Mouse (Mus musculus) macrophage (primary cell): ENCODE data around the gene Ntn3. TPM values are rescaled to one million over a fixed set of nuclear protein-coding genes. Genes with fewer than 3 reads are reported as not detected.
A peak's percentile ranks its signal among the peaks of the same experiment; 100 is the strongest.

Experiments
- H3K27ac ChIP-seq: fragments of 350-480 bp; formaldehyde crosslinking; 2 replicates; pipeline ENCODE4 v1.9.0; 2021
- H3K36me3 ChIP-seq: fragments of 350-480 bp; formaldehyde crosslinking; 2 replicates; pipeline ENCODE4 v1.9.0; 2021; ENCODE audit errors: inconsistent target
- H3K4me3 ChIP-seq: fragments of 350-480 bp; formaldehyde crosslinking; 2 replicates; pipeline ENCODE4 v1.9.0; 2021; ENCODE audit errors: inconsistent target
- H3K79me2 ChIP-seq: fragments of 350-480 bp; formaldehyde crosslinking; 2 replicates; pipeline ENCODE4 v1.9.0; 2021; ENCODE audit errors: inconsistent target
- WGBS: methylation state at CpG from one replicate; pipeline ENCODE4 v1.1.7; 2026; ENCODE audit warnings: inconsistent platforms; ENCODE audit not compliant: missing documents; 5-methylcytosine and 5-hydroxymethylcytosine counted together
- polyA plus RNA-seq: library from polyadenylated mRNA; stranded (reverse); fragments of 250-400 nt; gene quantifications from 3 replicates; pipeline ENCODE4 v1.2.4, GENCODE M21; 2018; ENCODE audit warnings: inconsistent platforms
- total RNA-seq, 78 experiments: library from RNA; depleted of rRNA; stranded (reverse); fragments of 250-400 nt; gene quantifications; 1 replicate in 9 of 78; 2 replicates in 24 of 78; 3 replicates in 43 of 78; 4 replicates in 2 of 78; pipeline ENCODE4 v1.2.4; 2018; ENCODE audit warnings: inconsistent platforms in 56 of 78

The Ntn3 gene
- total RNA-seq (2018; cell fraction: chromatin; rRNA removed) = 1 to 10 TPM in 23 of 26 experiments, under 1 TPM in 3; 0.81 to 4.1 (median 1.5) TPM
- under 1 TPM in 20 of 26 experiments, not detected in 6; 0.03 to 0.24 (median 0.09) TPM for total RNA-seq (2018; cell fraction: cytosol; rRNA removed)
- total RNA-seq (2018; cell fraction: nucleus; rRNA removed) = 1 to 10 TPM in 14 of 26 experiments, under 1 TPM in 12; 0.27 to 3.3 (median 1.0) TPM
- 0.05 to 0.09 TPM in 2 of 3 replicates, not detected in the other for polyA plus RNA-seq

DNA sequence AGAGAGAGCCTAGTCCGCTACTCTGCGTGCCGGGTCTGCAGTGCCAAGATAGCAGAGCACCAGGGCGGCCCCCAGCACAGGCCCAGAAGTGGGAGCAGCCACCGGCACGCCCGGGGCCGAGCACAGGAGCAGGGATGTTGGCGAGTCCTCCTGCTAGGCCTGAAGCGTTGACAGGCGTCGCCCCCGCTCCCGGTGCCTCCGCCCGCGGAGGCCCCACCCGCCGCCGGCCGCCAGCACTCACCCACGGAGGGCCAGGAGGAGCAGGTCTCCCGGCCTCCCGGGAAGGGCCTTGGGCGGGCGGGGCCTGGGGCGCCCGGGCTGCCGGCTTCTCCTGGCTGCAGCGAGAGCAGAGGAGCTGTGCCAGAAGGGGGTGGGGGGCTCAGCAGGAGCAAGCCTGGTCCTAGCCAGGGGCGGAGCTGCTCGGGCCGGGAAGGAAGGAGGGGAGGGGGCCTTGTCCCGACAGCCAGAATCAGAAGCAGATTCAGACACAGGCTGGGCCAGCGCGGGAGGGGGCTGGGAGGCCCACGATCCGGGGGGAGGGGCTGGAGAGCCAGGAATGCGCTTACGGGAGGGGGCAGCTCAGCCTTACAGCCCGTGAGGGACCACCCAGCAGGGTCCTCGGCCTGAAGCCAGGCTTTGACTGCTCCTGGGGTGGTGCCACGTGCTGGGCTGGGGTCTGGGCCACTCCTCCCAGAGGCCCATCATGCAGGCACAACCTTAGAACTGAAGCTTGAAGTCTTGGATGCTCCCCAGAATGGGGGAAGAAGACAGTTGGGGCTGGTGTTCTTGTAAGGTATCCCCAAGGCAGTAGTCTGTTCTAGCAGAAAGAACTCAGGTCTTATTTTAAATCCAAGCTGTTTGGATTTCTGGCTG is at the start of gene Ntn3:
Gene Ntn3, minus strand, starts transcription at position 489 of the 873 bp plus-strand sequence.
- WGBS = 23% methylated on average over 37 of the region's 43 CpGs
- Histone ChIP-seq H3K79me2 (peaks cover 9% of the 10 kb centered on the region), H3K36me3 (no peaks in the 10 kb centered on the region), H3K4me3 (no peak within 1 kb of the TSS), H3K27ac (no peak within 1 kb of the TSS)

DNA sequence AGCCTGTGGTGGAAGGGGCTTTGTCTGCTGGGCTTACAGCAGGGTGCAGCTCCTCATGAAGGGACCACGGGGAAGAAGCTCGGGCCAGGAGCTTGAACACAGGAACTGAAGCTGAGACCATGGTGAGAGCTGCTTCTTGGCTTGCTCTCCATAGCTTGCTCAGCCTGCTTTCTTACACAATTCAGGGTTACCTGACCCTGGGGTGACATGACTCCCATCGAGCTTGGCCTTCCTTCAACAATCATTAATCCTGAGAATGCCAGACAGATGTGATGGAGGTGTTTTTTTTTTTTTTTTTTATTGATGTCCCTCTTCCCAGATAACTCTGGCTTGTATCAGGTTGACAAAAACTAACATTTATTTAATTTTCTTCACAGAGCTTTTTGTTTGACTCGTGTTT is 49.6 kb upstream of the Ntn3 start:
- no peaks in the 10 kb centered on the region for H3K36me3 ChIP-seq
- H3K79me2 ChIP-seq = no peaks in the 10 kb centered on the region
- H3K4me3 ChIP-seq = no peak overlapping the region
- 49% methylated on average over 3 of the region's 4 CpGs for WGBS
- no peak overlapping the region for H3K27ac ChIP-seq

DNA sequence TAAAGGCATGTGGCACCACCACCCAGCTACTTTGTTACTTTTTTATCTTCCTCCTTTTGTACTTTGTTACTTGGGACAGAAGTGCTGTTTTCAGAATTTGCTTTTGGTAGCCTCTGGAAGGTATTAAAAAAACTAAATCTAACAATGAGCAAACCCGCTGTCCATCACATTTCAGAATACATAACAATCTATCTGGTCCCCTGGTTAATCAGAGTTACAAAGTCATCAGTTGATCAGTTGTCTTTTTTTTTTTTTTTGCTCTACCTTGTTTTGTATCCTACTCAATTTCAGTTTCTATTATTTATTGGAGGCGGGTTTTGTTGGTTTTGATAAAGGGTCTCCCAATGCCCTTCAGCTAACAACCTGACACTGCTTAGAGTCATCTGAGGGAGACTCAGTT is 43.0 kb upstream of the Ntn3 start:
- no peaks in the 10 kb centered on the region for H3K36me3 ChIP-seq
- H3K27ac ChIP-seq = peak overlapping the region; percentile 89
- H3K79me2 ChIP-seq = peaks cover 35% of the 10 kb centered on the region
- 94% methylated on average over 2 of the region's 2 CpGs for WGBS
- no peak overlapping the region for H3K4me3 ChIP-seq

DNA sequence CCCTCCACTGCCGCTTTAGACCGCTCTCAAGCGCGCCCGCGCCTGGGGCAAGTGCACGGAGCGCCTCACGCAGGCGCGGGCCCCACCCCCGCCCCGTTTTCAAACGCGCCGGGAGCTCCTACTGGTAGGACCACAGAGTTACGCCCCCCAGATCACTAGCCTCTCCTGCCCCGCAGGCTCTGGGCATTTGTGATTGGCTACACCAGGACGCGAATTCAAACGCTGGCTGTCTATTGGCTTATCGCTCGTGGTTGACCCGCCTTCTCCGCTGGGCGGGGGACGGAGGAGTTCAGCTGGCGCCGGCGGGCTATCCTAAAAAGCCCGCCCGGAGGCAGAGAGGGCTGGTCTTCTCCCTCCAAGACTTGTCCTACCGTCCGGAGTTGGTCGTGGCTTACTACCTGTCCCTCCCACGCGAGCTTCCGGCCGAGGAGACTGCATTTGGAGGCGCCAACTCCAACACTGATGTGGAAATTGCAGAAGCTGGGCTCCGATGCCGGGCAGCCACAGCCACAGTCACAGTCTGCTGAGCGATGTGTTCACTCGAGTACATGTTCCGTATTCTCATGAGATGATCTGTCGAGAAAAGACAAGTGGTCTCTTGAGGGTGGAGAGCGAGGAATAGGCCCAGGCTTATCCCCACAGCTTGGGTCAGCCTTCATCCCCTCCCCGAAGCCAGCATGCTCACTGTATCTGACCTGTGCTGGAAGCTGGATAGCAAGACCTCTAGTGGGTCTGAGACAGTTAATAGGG is 42.2 kb upstream of the Ntn3 start, which contains the start of gene Ccnf:
Gene Ccnf, minus strand, starts transcription at position 165 of the 750 bp plus-strand sequence.
- Histone ChIP-seq H3K4me3 (peak within 1 kb of the TSS; percentile 86), H3K36me3 (no peaks in the 10 kb centered on the region)
- WGBS = under 1% methylated on average over 47 of the region's 48 CpGs

DNA sequence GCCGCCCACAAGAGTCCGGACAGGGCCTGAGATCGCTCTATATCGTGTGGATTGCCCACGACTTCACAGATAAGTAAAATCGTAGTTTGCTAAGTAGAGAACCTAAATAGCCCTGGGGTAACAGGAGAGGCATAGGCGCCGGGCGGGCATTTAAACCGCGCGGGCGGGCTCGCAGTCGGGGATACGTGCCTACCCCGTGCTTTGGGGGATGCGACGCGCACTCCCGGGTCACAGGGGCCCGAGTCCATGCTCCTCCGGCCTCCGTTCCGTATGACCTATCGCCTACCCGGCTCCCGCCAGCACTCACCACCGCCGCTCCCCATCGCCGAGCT is 41.6 kb upstream of the Ntn3 start:
- peak overlapping the region; percentile 86 for H3K4me3 ChIP-seq
- peaks cover 45% of the 10 kb centered on the region for H3K79me2 ChIP-seq
- no peaks in the 10 kb centered on the region for H3K36me3 ChIP-seq
- peak overlapping the region; percentile 72 for H3K27ac ChIP-seq
- under 1% methylated on average over 32 of the region's 32 CpGs for WGBS

More for the DNA sequence above, 42.2 kb upstream of the Ntn3 start, which contains the start of gene Ccnf:
- Histone ChIP-seq H3K79me2 (peaks cover 42% of the 10 kb centered on the region), H3K27ac (peak within 1 kb of the TSS; percentile 89)

DNA sequence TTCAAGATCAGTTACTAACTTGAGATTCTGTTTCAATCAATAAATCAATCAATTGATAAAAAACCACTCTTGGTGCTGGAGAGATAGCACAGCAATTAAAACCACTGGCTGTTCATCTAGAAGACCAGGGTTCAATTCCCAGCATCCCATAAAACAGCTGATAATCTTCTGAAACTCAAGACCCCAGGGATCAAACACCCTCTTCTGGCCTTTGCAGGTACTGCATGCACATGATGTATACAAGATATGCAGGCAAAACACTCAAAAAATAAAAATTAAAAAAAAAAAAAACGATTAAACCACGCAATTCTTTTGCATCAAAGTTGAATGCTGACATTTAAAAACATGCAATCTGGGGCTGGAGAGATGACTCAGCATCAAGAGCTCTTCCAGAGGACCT is 39.3 kb upstream of the Ntn3 start:
- Histone ChIP-seq H3K4me3 (no peak overlapping the region), H3K27ac (no peak overlapping the region), H3K36me3 (peaks cover 4% of the 10 kb centered on the region; the same call in 1 of the 2 replicates), H3K79me2 (peaks cover 51% of the 10 kb centered on the region)
- 100% methylated on average over 2 of the region's 2 CpGs for WGBS

DNA sequence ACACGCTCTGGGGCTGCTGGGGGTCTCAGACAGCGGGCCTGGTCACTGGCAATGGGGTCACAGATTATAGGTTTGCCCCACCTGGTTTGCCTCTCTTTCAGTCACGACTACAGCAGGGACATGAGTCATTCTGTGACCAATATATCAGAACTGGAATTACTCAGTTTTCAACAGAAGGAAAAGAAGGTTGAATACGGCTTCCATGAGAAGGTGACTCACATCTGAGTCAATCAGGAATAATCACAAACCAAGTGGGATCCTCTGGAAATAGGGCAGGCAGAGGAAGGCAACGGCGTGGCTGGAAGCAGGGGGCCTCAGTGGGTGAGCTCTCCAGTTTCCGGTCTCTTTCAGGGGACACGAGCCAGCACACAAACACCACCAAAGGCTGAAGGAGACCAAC is 34.7 kb upstream of the Ntn3 start:
- Histone ChIP-seq H3K4me3 (no peak overlapping the region), H3K79me2 (peaks cover 33% of the 10 kb centered on the region), H3K27ac (no peak overlapping the region), H3K36me3 (peaks cover 4% of the 10 kb centered on the region; the same call in 1 of the 2 replicates)
- 94% methylated on average over 8 of the region's 8 CpGs for WGBS

DNA sequence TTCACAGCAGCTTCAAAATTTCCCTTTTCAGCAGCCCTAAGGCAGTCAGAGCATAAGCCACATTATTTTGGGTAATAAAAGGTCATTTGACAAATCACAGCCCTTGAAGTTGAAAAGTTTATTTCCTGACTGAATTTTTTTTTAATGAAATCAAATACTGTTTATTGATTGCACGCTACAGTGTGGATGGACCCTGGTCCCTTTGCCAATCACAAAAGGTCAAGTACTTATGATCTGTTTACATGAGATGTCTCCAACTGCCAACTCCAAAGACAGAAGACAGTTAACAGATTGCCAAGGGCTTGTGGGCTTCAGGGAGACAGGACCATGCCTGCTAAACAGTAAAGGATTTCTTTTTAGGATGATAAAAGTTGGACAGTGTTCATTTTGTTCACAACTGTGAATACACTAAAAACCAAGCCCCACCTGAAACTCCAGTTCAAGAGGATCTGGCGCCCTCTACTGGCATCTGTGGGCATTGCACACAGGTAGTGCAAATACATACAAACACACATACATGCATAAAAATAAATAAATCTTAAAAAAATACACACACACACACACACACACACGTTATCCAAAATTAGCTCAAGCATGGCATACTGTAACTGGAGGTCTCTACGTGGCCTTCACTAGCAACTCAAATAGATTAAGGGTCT is 34.1 kb upstream of the Ntn3 start:
- Histone ChIP-seq H3K36me3 (peaks cover 4% of the 10 kb centered on the region; the same call in 1 of the 2 replicates), H3K4me3 (no peak overlapping the region), H3K79me2 (peaks cover 27% of the 10 kb centered on the region), H3K27ac (no peak overlapping the region)
- WGBS = 98% methylated on average over 4 of the region's 4 CpGs

DNA sequence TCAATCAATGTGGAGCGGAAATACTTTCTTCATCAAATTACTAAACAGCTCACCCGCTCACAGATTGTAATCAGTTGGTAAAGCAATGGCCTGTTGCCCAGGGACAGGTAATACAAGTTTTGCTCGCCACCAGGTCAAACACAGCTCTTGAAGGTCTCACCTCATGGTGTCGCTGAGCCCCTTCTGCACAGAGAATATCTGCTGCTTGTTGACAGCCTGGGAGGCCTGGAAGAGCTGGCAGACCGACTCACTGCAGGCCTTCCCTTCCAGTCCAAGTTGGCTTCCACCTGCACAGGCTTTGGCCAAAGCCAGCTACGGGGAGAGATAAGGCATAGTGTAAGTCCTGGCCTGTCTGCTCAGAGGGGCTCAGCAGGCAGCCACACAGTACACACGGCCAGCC is 27.6 kb upstream of the Ntn3 start:
- 94% methylated on average over 7 of the region's 7 CpGs for WGBS
- no peak overlapping the region for H3K27ac ChIP-seq
- H3K36me3 ChIP-seq = no peaks in the 10 kb centered on the region; the same call in 1 of the 2 replicates
- H3K79me2 ChIP-seq = no peaks in the 10 kb centered on the region
- no peak overlapping the region for H3K4me3 ChIP-seq

DNA sequence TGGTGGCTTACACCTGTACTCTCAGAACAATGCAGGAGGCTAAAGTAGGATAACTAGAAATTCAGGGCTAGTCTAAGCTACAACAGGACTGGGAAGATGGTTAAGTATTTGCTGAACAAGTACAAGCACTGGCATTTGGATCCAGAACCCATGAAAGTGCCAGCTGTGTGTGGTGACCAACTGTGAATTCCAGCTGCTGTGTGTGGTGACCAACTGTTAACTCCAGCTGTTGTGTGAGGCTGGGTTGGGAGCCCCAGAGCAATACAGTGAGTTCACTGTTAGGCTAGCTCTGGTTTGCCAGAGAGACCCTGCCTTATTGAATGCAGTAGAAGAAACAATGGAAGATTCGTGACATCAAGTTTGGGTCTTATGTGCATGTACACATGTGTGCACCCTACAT is 27.1 kb upstream of the Ntn3 start:
- Histone ChIP-seq H3K4me3 (no peak overlapping the region), H3K79me2 (no peaks in the 10 kb centered on the region), H3K36me3 (no peaks in the 10 kb centered on the region; the same call in 1 of the 2 replicates), H3K27ac (no peak overlapping the region)
- WGBS = 90% methylated on average over 1 of the region's 1 CpGs

DNA sequence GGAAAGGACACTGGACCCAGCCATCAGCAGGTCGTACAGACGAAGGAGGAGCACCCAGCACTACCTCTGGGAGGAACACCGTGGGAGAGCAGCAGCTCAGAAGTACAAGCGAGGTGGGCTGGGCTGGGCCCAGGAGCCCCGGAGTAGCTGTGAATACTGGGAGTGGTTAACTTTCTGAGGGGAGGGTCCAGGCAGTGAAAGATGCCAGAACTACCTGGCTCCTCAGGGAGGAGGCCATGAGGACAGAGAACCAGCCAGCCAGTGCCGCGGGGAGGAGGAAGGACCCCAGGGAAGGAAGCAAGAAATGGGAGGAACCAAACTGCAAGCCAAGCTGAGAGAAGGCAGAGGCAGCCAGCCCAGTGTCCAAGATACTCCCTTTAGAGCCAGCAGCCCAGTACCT is 18.6 kb upstream of the Ntn3 start:
- no peaks in the 10 kb centered on the region for H3K79me2 ChIP-seq
- no peak overlapping the region for H3K4me3 ChIP-seq
- 95% methylated on average over 7 of the region's 7 CpGs for WGBS
- peaks cover 6% of the 10 kb centered on the region; the same call in 1 of the 2 replicates for H3K36me3 ChIP-seq
- H3K27ac ChIP-seq = no peak overlapping the region

DNA sequence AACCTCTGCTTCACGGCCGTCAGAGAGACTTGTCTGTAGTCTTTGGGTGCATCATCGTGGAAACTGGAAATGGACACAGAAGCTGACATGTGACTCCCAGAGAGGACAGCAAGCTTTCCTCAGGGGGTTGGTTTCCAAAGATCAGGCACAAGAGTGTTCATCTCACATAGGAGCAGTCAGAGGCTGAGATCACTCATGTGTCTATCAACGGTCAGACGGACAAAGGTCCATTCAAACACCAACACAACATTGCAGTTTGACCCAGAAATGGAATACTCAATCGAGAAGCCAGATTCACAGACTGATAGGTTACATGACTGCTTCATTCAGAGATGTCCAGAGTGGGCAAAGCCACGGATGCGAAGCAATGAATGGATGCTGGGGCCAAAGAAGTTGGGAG is 17.4 kb upstream of the Ntn3 start:
- Histone ChIP-seq H3K4me3 (no peak overlapping the region), H3K36me3 (peaks cover 6% of the 10 kb centered on the region; the same call in 1 of the 2 replicates), H3K79me2 (no peaks in the 10 kb centered on the region), H3K27ac (no peak overlapping the region)
- 97% methylated on average over 8 of the region's 8 CpGs for WGBS

DNA sequence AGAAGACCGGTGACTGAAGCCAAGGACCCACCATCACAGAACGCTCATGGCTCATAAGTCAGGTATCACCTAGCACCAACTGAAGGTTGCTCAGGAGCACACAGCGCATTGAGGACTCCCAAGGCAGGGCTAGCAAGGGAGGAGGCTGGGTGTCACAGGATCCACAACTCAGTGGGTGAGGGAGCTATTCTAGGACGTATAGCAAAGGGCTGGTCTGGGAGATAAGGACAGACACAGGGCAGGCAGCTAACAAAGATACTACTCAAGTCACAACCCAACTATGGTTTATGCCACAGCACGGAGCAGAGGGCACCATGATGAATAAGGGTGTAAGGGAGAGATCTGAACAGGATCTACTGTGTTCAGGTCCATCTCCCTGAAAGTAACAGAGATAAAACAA is 16.5 kb upstream of the Ntn3 start:
- peaks cover 6% of the 10 kb centered on the region; the same call in 1 of the 2 replicates for H3K36me3 ChIP-seq
- 97% methylated on average over 5 of the region's 5 CpGs for WGBS
- H3K79me2 ChIP-seq = no peaks in the 10 kb centered on the region
- no peak overlapping the region for H3K4me3 ChIP-seq
- H3K27ac ChIP-seq = no peak overlapping the region

DNA sequence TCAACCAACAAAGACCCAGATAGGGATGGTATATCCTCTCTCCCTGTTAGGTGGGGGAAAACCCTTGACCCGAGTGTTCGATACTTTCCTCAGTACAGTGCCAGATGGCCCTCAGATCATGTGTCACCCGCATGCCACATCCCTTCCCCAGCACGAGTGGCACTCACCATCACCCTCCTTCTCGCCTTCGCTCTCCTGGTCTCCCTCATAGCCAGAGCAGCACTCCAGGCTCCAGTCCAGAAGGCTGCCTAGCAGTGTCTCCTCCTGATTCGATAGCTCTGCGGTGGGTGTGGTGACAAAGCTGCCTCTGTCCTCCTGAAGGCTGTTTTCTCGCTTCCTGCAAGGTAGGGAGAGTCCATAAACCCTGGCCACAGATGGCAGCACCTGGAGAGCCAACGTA is 15.4 kb upstream of the Ntn3 start:
- no peak overlapping the region for H3K27ac ChIP-seq

More for the DNA sequence above, 15.4 kb upstream of the Ntn3 start:
- Histone ChIP-seq H3K36me3 (peaks cover 6% of the 10 kb centered on the region; the same call in 1 of the 2 replicates), H3K79me2 (peaks cover 5% of the 10 kb centered on the region; the same call in 1 of the 2 replicates), H3K4me3 (no peak overlapping the region)
- WGBS = 97% methylated on average over 9 of the region's 10 CpGs
